Mouse (Mus musculus) bone marrow, adult 2 months (tissue): ENCODE results near the gene Cyp3a13.

Source experiments
- CTCF ChIP-seq: fragments of 200-500 bp; IDR thresholded peaks from 2 replicates; pipeline ENCODE4 v1.5.1; 2011; ENCODE audit warnings: low read length, control low read depth; ENCODE audit not compliant: control insufficient read depth, insufficient read depth
- POLR2A ChIP-seq: fragments of 200-500 bp; IDR thresholded peaks from 2 replicates; pipeline ENCODE4 v1.6.1; 2011; ENCODE audit warnings: low read depth, mild to moderate bottlenecking, control low read depth, low read length, borderline replicate concordance; ENCODE audit not compliant: control insufficient read depth

- TF ChIP-seq CTCF = no peak
- no peak for TF ChIP-seq POLR2A
Observed at GRCm38 (mm10) chr5:137962945-137963344, 41.5 kb upstream of the Cyp3a13 start, which contains the start of gene Gjc3.
